Mouse (Mus musculus): ENCODE data around the gene Lrrc8c. TPM values are rescaled to one million over a fixed set of nuclear protein-coding genes. Genes with fewer than 3 reads are reported as not detected.

Gene Lrrc8c
- total RNA-seq, 2 experiments from 2014 or later: 26.7 to 29.9 TPM

- DNase-seq: no peak
Observed at GRCm38 (mm10) chr5:105500132-105501121, 18.8 kb upstream of the Lrrc8c start.

DNA sequence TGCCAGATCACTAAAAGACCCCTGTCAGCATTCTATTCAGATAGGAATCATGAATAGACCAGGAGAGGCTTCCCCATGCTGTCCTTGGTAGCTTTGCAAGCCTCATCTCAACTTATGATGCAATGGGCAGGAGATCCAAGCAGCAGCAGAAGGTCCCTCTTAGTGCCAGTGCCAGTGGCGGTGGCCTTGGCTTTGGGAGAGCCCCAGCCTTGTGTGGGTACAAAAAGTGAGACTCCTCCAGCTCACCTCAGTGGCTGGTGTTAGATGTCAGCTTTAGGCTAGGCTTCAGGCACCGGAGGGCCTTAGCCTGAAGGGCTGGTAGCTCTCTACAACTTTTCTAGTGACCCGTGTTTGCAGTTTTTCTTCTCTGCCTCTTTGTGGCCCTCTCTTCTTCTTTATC is 18.1 kb upstream of the Lrrc8c start:
- no peak for DNase-seq

DNA sequence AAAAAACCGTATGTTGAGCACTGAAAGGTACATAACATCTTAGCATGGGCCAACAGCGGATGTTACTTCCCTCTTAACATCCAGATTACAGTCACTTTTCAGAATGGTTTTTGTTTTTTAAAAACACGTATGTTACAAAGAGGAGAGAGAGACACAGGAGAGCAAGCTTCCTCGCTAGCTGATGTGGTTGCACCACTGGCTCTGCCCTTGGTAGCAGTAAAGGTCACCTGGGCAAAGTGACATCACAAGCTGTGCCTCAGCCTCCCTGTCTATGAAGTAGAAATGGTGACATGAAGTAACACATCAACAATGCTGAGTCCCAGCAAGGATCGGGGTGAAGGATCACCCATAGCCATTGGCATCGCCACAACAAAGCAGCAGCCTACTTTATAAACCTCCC is 10.4 kb upstream of the Lrrc8c start:
- DNase-seq: no peak

- no peak for DNase-seq
Observed at GRCm38 (mm10) chr5:105512297-105512696, 6.9 kb upstream of the Lrrc8c start.

- no peak for DNase-seq
Observed at GRCm38 (mm10) chr5:105515532-105515931, 3.7 kb upstream of the Lrrc8c start.

DNA sequence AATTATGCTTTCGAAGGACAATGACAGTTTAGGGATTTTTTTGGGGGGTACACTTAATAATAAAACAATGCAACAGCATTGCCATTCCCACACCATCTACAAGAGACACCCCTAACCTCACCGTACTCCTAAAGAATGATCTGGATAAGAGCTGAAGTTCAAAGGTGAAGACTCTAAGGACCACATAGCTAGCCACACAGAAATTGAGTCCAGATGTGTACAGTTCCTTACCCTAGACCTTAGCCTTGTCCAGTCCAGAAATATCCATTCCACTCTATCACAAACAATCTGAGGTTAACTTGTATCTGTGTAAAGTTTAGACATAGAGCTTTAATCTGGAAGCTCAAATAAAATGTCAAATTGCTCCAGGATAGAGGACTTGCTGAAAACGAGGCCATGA is 2.9 kb upstream of the Lrrc8c start:
- DNase-seq: no peak

DNA sequence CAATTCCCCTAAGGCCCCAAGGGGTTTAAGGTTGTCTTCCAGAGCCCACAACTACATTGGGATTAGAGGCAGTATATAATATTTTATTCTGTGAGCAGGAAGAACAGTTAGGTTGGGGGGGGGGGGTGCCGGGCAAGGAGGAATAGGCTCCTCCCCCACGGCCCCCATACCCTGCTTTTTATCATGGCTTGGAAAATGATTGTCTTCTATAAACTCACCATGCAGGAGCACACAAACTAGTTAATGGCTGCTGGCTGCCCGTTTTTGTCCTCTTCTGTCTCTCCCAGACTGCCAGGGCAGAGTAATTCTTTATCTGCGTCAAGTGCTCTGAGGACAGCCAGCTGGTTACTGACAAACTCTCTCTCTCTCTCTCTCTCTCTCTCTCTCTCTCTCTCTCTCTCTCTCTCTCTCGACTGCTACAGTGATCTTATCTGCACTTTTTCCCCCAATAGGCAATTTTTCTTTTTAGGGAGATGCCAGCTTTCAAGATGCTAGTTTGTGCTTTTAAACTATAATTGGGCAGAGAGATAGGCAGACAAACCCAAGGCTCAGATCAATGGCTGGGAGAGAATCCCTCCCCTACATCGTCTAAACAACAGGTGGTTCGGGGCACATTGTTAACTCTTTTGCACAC is 1.1 kb upstream of the Lrrc8c start:
- peak in 1 of 2 experiments; percentile 43 for DNase-seq

DNA sequence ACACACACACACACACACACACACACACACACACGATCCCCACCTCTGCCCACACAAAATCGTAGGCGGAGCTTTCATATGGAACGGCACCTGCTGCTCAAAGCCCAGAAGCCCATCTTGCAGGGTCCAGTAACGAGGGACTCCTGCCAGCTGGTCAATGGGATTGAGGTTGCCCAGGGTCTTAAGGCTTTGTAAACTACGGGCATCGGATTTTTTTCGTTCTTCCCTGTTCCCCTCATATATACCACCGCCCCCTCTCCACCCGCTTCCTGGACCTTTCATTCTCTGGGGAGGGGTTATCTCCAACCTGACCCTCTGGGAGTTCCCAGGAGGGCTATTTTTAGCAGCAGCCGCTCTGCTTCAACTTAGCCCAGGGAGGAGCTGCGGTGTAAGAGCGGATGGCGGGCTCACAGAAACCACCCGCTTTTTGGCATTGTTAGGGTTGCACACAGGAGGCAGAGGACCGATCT is 527 bp upstream of the Lrrc8c start:
- DNase-seq: peak in 1 of 2 experiments; percentile 75

- no peak for DNase-seq
Observed at GRCm38 (mm10) chr5:105519976-105520300, 750 bp downstream of the Lrrc8c start.

DNA sequence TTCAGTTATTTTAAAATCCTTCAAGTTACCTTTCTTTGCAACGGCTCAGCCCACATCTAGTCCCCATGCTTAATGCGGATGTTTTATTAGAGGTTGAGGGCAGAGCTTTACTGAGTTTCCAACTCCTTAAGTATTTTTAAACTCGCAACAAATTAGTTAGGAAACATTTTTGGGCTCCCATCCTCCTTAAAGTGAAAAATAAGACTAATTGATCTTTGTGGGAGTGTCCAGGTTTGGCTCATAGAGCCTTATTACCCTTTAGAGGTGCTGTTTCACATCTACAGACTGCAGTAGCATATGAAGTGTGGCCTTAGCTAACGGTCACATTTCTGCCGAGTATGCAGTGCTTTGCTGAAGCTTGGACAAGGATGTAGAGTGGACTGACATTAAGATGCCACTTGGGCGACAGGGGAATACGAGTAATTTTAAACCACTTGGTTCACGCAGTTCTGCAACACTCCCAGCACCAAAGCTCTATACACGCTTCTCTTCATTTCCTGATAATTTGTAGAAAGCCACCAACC is 1.3 kb downstream of the Lrrc8c start:
- DNase-seq: no peak

GRCm38 (mm10) chr5:105523452-105523851 is 4.3 kb downstream of the Lrrc8c start:
- DNase-seq: peak; percentile 36 to 70

- DNase-seq: no peak
Observed at GRCm38 (mm10) chr5:105525004-105525403, 5.8 kb downstream of the Lrrc8c start.

GRCm38 (mm10) chr5:105526107-105526645 is 7.0 kb downstream of the Lrrc8c start:
- DNase-seq: no peak

DNA sequence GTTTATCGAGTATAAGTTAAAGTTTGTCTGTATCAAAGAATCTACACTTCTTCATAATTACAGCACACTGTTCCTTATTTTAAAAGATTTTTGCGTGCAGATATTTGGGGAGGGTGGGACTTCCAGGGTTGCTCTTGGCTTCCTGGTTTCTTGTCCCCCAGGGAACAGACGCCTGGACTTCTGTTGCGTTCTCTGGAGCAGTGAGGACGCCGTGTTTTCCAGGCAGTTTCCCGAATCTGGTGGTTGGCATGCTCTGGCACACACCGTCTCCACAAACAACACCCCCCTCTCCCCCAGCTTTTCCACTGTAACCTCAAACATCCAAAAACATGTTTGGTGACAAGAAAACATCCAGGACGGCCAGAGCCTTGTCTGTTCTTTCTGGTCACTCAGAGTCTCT is 7.6 kb downstream of the Lrrc8c start:
- peak; percentile 51 to 57 for DNase-seq

GRCm38 (mm10) chr5:105527477-105528331 is 8.5 kb downstream of the Lrrc8c start:
- DNase-seq: peak; percentile 58 to 69

DNA sequence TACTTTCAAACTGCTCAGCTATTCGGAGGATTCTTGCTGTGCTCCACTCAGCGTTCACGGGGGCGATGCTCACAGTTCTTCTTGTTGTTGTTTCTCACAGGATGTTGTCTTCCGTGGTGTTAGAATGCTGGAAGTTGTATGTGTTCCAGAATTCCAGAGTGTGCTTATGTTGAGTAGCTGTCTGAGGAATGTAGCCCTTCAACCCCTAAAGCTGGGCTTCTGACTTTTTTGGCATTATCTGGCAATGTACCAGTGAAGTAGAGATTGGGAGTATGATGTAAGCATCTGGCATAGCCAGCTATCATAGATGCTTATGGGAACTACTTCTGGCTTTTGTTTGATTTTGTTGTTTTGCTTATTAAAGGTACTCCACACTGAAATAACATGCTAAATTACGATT is 11.4 kb downstream of the Lrrc8c start:
- DNase-seq: no peak

GRCm38 (mm10) chr5:105535186-105535585 is 16.0 kb downstream of the Lrrc8c start:
- no peak for DNase-seq

DNA sequence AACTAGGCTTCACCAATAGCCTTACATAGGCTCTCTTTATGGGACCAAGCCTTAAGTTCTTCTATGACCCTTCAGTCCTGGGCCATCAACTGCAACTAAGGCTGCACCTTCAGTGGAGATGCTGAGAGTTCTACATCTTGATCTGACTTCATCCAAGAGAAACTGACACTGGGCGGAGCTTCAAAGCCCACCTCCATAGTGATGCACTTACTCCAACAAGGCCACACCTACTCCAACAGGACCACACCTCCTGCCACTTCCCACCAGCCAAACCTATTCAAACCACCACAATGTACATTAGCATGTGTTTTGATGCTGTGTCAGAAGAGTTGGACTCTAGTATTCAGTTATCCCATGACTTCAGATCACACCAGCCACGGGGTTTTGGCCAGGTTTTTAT is 17.0 kb downstream of the Lrrc8c start:
- no peak for DNase-seq

- DNase-seq: no peak
Observed at GRCm38 (mm10) chr5:105537101-105537723, 18.0 kb downstream of the Lrrc8c start.

GRCm38 (mm10) chr5:105541051-105541450 is 21.9 kb downstream of the Lrrc8c start:
- DNase-seq: no peak

- DNase-seq: no peak
Observed at GRCm38 (mm10) chr5:105545126-105545525, 25.9 kb downstream of the Lrrc8c start.
